Mouse (Mus musculus): ENCODE data around the gene Aim2. TPM values are rescaled to one million over a fixed set of nuclear protein-coding genes. Genes with fewer than 3 reads are reported as not detected.
A peak's percentile ranks its signal among the peaks of the same experiment; 100 is the strongest.

Gene Aim2
- polyA plus RNA-seq, 1 experiment: 3.2 TPM

DNA sequence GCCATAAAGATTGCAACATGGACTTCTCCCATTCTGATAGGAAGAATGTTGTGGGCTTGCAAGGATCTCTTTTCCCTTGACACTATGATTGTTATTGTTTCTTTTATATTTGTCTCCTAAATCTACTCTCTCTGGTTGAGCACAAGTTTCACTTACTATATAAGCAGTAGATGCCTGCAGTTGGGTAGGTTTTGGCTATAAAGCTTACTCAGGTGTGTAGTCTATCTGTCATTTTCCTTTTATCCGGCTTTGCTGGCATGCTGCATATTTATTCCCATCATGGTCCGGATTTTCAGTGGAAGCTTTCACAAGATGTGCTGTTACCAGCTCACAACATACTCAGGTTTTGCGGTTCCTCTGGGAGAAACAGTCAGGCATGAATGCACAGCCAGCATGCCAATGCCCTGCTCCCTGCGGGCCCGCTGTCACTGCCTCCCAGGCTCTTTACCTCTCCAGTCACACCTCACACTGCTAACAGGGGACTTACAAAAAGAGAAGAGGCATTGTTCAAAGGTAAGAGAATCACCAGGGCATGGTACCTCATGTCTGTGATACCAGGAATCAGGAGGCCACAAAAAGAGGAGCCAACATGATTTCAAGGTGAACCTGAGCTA is 54.1 kb downstream of the Aim2 start:
- TF ChIP-seq CTCF (IDR thresholded peaks at IDR 0.05; ENCODE audit: borderline replicate concordance, extremely low read depth, insufficient read depth, insufficient read length) (no peak), POLR2A (IDR thresholded peaks at IDR 0.05; ENCODE audit: borderline replicate concordance, extremely low read depth, insufficient read depth, insufficient read length, poor library complexity, severe bottlenecking) (no peak)
- DNase-seq (ENCODE audit: low read depth): no peak

DNA sequence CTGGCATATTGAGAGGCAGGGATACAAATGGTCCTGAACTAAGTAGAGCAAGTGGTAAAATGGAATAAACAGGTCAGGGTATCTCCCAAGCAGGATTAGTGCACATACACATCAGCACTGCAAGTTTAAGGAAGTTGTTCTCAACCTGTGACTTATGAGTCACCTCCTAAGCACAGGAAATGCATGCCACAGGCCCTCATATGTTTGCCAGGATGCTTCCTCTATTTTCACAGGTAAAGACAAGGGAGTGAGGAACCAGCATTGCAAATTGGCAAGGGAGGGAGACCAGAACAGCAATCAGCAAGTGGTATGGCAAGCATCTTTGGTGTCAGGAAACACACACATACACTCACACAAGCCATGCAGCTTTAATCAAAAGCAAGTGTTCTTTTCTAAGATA is 58.4 kb downstream of the Aim2 start:
- no peak for DNase-seq (ENCODE audit: low read depth)
- TF ChIP-seq POLR2A (IDR thresholded peaks at IDR 0.05; ENCODE audit: borderline replicate concordance, extremely low read depth, insufficient read depth, insufficient read length, poor library complexity, severe bottlenecking) (no peak), CTCF (IDR thresholded peaks at IDR 0.05; ENCODE audit: borderline replicate concordance, extremely low read depth, insufficient read depth, insufficient read length) (no peak)

DNA sequence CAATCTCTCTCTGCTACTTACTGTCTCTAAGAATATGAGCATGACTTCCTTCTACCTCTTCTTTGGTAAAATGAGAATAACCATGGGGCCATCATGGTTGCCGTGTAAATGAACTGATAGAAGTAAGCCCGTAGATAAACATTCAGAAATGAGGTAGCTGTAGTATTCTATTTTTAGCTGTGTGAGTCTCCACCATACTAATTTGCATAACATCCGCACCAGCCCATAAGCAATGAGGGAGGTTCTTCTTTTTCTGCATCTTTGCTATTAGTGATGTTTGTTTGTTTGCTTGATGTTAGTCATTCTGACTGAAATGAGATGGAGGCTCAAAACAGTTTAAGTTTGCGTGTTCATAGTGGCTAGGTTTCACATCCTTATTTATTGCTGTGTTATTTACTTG is 61.2 kb downstream of the Aim2 start:
- no peak for DNase-seq (ENCODE audit: low read depth)
- TF ChIP-seq CTCF (IDR thresholded peaks at IDR 0.05; ENCODE audit: borderline replicate concordance, extremely low read depth, insufficient read depth, insufficient read length) (no peak), POLR2A (IDR thresholded peaks at IDR 0.05; ENCODE audit: borderline replicate concordance, extremely low read depth, insufficient read depth, insufficient read length, poor library complexity, severe bottlenecking) (no peak)

DNA sequence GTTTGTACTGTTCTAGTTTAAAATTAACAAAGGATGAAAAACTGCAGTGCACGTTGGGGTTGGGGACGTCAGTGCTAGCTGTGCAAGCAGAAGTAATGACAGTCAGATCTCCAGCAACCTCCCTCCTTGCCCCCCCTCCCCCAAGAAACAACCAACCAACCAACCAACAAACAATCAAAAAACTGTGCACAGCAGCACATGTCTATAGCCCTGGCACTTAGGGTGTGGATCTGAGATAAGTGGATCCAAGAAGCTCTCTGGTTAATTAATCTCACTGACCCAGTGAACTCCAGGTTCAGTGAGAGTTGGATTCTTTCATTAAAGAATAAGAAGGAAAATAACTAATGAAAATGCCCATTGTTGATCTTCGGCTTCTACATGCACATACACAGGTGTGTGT is 64.0 kb downstream of the Aim2 start:
- TF ChIP-seq CTCF (IDR thresholded peaks at IDR 0.05; ENCODE audit: borderline replicate concordance, extremely low read depth, insufficient read depth, insufficient read length) (no peak), POLR2A (IDR thresholded peaks at IDR 0.05; ENCODE audit: borderline replicate concordance, extremely low read depth, insufficient read depth, insufficient read length, poor library complexity, severe bottlenecking) (no peak)
- DNase-seq (ENCODE audit: low read depth): no peak

DNA sequence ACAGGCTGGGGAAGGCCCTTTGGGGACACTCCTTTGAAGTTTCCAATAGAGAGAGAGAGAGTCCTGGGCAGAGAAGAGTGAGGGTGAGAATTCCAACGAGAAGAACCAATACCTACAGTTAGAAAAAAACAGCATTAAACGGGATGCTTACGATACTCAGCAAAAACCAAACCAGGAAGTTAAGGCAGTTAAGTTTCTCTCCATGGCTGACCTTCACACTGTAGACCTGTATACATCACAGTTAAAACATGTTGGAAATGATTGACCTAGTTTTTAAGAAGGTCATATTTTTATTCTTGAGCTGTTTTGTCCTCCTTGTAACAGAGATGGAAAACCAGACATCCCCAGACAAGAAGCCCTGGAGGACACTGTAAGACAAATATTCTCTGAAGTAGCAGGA is 67.8 kb downstream of the Aim2 start:
- DNase-seq (ENCODE audit: low read depth): no peak
- no peak for TF ChIP-seq CTCF (IDR thresholded peaks at IDR 0.05; ENCODE audit: borderline replicate concordance, extremely low read depth, insufficient read depth, insufficient read length)

DNA sequence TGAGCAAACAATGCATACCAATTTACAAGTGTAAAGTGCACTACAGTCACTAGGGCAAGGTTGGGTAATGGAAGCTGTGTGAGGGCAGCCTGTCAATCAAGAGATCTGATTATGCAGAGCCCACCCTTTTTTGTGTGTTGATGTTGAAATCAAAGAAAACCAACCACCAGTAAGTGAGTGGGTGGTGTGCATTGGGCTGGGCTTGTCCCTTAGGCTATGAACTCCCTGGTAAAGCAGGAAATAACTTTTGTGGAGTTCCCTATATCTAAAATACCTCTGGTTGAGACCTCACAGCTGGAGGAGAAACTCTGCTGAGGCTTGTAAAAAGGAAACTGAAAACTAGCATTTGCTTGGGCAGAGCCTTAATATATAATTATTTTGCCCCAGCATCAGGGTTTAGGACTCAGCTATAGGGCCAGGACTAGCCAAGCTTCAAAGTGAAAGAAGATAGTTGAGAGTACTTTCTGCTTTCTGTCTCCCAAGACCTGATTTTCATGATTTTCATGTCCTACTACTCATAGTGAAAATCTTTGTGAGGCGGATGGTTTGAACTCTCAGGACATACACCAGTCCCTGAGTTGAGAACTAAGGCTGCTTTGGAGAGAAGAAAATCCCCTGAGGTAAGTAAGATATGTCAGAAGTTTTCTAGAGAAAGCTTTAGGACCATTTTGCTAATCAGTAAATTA is 68.4 kb downstream of the Aim2 start:
- no peak for DNase-seq (ENCODE audit: low read depth)
- TF ChIP-seq POLR2A (IDR thresholded peaks at IDR 0.05; ENCODE audit: borderline replicate concordance, extremely low read depth, insufficient read depth, insufficient read length, poor library complexity, severe bottlenecking): no peak

DNA sequence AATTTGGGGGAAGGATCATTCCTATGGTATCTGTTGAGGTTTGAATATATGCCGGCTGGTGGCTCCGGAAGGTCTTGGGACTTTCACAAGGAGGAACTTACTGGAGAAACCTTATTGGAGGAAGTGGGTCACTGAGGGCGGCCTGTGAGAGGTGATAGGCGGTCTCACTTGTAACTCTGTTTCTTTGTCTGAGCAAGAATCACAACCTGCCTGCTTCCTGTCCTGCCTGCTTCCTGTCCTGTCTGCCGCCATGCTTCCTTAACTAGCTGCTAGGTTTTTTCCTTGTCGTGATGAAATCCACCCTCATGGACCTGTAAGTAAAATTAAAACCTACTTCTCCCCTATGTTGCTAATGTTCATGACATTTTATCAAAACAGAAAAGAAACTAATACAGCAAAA is 69.7 kb downstream of the Aim2 start:
- no peak for DNase-seq (ENCODE audit: low read depth)
- TF ChIP-seq POLR2A (IDR thresholded peaks at IDR 0.05; ENCODE audit: borderline replicate concordance, extremely low read depth, insufficient read depth, insufficient read length, poor library complexity, severe bottlenecking): no peak
- TF ChIP-seq CTCF (IDR thresholded peaks at IDR 0.05; ENCODE audit: borderline replicate concordance, extremely low read depth, insufficient read depth, insufficient read length): no peak

DNA sequence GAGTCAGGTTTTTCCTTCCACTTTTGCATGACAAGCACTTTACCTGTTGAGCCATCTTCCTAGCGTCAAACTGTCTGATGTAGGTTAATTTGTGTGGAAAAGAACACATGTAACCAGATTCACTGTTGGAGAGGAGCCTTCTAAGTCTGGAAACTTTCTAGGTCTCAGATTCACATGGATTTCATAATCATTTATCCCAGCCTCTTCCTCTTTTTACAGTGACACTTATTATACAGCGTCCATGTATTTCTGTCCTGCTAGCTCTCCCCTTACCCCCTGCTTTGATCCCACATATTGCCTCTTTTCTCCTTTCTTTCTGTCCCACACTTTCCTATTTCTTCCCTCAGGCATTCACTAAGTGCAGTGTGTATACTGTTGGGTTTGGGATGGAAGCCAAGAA is 75.7 kb downstream of the Aim2 start:
- DNase-seq (ENCODE audit: low read depth): no peak
- TF ChIP-seq CTCF (IDR thresholded peaks at IDR 0.05; ENCODE audit: borderline replicate concordance, extremely low read depth, insufficient read depth, insufficient read length): no peak
- TF ChIP-seq POLR2A (IDR thresholded peaks at IDR 0.05; ENCODE audit: borderline replicate concordance, extremely low read depth, insufficient read depth, insufficient read length, poor library complexity, severe bottlenecking): no peak

DNA sequence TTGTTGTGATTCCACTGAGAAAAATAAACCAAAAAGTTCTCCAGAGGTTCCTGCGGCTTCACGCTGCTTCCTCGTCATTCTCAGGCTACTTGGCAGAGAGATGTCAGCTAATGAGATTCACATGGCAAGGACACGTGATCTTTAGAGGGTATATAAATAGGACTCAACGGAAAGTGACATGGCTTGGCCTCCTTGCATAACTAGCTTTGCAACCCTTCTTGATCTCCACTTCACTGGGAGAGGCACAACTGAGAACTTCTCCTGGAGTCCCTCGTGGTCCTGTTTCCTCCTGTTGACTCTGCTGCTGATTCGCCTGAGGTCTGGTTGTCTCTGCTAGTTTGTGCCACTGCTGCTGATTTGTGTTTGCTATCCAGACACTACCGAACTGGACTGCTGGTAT is 76.7 kb downstream of the Aim2 start:
- DNase-seq (ENCODE audit: low read depth): peak; percentile 8
- no peak for TF ChIP-seq CTCF (IDR thresholded peaks at IDR 0.05; ENCODE audit: borderline replicate concordance, extremely low read depth, insufficient read depth, insufficient read length)
- TF ChIP-seq POLR2A (IDR thresholded peaks at IDR 0.05; ENCODE audit: borderline replicate concordance, extremely low read depth, insufficient read depth, insufficient read length, poor library complexity, severe bottlenecking): no peak

DNA sequence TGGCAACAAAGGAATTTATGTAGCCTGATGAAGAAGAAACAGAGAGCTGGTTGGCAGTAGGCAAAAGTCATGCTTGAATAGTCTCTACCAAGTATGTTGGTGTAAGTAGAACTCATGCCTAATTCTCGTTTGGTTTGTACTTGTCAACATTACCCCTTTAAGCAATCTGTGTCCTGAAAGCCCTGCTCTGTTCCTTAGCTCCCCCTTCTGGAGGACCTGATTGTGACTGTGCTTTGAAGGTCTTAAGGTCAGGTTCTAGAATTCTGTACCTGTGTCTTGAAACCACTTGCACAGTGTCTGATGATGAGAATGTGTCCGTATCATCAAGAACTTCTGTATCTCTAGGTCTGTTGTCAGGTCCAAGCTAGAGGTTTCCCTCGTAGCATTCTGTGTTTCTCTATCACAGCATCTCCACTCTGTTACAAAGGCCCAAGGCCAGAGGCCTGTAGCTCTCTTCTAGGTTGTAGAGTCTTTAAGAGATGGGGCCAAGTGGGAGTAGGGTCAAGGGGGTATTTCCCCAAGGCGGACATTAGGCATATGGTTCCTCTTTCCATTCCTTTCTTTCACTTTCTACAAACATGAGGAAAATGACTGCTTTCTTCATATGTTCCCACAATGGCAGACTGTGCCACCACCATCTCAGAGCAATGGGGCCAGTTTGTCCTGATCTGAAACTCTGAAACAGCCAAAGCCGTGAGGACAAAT is 79.5 kb downstream of the Aim2 start:
- no peak for DNase-seq (ENCODE audit: low read depth)
- TF ChIP-seq CTCF (IDR thresholded peaks at IDR 0.05; ENCODE audit: borderline replicate concordance, extremely low read depth, insufficient read depth, insufficient read length): no peak
- no peak for TF ChIP-seq POLR2A (IDR thresholded peaks at IDR 0.05; ENCODE audit: borderline replicate concordance, extremely low read depth, insufficient read depth, insufficient read length, poor library complexity, severe bottlenecking)

DNA sequence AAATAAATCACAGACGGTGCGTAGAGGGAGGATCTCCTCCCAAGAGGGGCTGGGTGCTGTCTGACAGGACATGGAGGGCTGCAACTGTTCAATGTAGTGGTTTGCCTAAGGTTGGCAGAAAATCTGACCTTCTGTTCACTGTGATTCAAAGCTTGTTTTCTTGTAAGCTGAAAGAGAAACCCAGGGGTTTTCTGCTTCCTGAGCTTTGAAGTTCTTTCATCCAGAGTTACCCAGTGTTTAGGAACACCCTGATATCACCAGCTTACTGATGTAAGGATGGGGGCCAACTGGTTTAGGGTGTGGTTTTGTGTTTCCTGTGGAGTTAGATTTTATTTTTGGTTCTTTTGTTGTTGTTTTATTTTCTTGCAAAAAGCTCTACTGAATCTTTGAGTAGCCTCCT is 81.7 kb downstream of the Aim2 start:
- TF ChIP-seq POLR2A (IDR thresholded peaks at IDR 0.05; ENCODE audit: borderline replicate concordance, extremely low read depth, insufficient read depth, insufficient read length, poor library complexity, severe bottlenecking) (no peak), CTCF (IDR thresholded peaks at IDR 0.05; ENCODE audit: borderline replicate concordance, extremely low read depth, insufficient read depth, insufficient read length) (no peak)
- no peak for DNase-seq (ENCODE audit: low read depth)

All from brain, embryonic 14.5 days (tissue).